Mouse (Mus musculus): ENCODE measurements around the gene Cuedc1.

Gene Cuedc1

GRCm38 (mm10) chr11:88086737-88087627, 10.9 kb upstream of the Cuedc1 start:
- DNase-seq = peak; percentile 92 to 97

- no peak for DNase-seq
Observed at GRCm38 (mm10) chr11:88089150-88089549, 8.7 kb upstream of the Cuedc1 start.

GRCm38 (mm10) chr11:88090293-88090692, 7.6 kb upstream of the Cuedc1 start:
- DNase-seq = no peak

- no peak for DNase-seq
Observed at GRCm38 (mm10) chr11:88091949-88092348, 5.9 kb upstream of the Cuedc1 start.

DNA sequence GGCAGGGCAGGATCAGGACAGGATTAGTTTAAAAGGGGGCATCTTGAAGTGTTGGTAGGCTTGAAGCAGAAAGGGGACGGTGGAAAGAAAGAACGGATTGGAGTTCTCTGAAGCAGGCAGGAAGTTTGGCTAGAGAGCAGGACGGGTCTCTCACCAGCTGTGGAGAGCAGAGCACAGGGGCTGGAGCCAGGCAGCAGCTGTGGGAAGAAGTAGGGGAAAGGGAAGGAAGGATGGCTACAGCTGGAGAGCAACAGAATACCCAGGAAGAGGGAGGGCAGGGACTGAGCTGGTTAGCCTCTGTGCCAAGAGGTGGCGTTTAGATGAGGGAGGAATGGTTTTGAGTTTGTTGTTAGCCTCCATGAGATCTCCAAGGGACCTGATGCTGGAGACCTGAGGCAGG, 685 bp upstream of the Cuedc1 start:
- DNase-seq = no peak

DNA sequence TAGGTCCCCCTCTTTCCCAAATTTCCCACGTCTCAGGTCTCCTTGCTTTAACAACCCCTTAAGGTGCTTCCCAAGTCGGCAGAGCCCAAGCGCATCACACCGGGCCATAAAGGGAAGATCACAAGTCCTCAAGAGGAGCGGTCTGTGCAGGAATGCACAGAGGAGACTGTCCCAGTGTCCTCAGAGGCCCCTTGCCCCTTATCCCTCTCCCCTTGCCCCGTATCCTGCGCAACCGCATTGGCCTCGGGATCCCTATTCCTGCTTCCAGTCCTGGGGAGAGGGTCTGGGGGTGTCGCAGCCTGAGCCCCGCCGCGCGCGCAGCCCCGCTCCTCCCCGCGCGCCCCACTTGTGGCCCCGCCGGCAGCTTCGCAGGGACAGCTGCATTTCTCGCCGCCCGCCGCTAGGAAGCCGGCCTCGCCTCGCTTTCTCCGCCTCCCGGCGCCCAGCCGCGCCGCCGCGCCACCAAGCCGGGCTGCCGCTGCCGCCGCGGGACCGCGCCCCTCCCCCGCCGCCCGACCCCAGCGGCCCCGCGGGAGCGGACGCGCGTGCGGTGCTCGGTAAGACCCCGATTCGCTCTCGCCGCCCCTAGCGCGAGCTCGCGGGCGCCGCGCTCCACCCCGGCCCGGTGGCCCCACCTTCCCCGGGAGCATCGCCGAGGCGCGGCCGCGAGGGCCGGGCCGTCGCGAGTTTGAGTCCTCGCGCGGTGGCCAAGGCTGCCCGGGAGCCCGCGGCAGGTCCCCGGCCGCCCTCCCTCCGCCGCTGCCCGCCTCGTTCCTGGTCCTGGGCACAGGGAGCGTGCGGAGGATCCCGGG, 1.1 kb downstream of the Cuedc1 start:
- peak; percentile 88 for DNase-seq

DNA sequence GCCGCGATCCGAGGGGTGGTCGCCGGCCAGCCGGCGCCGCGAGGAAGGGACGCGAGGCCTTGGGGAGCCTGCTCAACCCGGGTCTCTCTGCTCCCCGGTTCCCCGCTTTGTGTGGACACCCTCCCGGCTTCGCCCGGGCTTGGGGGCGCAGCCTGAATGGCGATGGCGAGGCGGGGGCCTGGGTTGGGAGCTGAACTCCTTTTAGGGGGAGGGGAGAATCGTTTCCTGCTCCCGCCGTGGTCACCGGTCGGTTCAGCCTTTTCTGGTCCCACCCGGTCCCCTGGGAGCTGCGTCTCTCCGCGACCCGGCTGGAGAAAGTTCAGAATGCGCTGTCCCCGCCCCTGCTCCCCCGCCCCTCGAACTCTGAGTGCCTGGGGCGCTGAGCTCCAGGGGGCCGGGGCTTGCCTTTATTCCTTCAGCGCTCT, 1.8 kb downstream of the Cuedc1 start:
- DNase-seq = peak in 1 of 2 experiments; percentile 57

DNA sequence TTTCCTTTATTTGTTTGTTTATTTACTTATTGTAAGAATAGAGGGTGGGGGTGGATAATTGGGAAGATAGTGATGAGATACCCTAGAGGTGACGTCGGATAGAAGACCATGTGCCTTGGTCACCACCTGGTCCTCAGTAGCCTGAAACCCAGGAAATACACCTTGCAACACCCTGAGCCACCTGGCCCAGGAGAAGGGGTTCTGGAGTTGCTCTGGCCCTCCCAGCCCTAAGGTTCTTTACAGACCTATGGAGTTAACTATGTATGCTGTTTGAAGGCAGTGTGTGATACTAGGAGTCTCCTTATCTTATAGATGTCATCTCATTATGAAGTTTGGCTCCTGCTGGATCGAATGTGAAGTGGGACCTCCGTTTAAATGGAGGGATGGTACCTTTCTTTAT, 2.3 kb downstream of the Cuedc1 start:
- DNase-seq = no peak

- no peak for DNase-seq
Observed at GRCm38 (mm10) chr11:88103214-88103941, 5.5 kb downstream of the Cuedc1 start.

- DNase-seq = no peak
Observed at GRCm38 (mm10) chr11:88105494-88106291, 7.8 kb downstream of the Cuedc1 start.

- DNase-seq = no peak
Observed at GRCm38 (mm10) chr11:88106292-88106554, 8.4 kb downstream of the Cuedc1 start.

DNA sequence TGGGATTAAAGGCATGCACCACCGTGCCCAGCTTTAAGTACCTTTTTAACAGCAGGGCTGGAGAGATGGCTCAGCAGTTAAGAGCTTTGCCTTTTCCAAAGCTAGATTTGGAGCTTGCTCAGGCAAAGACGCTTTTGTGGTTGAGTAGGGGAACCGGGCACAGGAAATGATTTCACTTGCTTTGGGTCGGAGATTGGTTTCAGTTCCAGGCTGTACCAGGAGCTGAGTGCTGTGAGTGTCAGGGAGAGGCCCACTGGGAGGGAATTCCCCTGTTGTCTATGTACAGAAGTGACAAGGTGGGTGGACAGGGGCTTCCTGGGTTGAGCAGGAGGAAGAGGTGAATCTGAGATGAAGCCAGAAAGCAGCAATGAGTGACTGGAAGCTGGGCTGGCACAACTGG, 9.5 kb downstream of the Cuedc1 start:
- no peak for DNase-seq

GRCm38 (mm10) chr11:88110031-88110594, 12.3 kb downstream of the Cuedc1 start:
- no peak for DNase-seq

- no peak for DNase-seq
Observed at GRCm38 (mm10) chr11:88112078-88112477, 14.2 kb downstream of the Cuedc1 start.

GRCm38 (mm10) chr11:88112677-88113333, 14.9 kb downstream of the Cuedc1 start:
- no peak for DNase-seq

DNA sequence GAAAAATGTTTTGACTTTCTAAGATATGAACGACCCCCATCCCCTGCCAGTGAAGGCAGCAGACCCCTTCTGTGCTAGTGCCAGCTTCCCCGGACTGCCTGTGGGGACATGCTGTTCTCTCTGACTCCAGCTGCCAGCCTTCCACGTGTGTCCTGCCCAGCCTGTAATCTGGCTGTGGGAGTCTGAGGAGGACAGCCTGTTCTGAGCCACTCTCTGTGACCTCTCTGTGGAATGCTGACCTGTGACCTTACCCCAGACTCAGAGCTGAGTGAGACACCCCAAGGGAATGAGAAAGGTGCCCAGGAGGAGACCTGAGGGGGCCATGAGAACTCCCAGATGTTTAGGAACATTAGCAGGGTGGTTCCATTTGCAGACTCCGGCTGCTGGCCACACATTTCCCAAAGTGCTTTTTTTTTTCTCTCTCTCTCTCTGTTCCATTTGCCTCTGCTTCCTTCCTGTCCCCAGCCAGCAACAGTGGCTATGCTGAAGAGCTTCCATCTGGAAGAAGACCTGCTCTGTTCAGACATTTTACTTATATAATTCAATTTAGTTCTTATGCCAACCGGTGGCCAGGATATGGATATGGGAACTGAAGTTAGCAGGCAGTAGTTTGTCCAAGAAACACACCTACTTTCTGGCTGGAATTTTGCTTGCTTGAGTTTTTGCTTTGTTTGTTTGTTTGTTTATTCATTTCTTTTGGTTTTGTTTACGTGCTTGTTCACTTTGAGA, 15.8 kb downstream of the Cuedc1 start:
- no peak for DNase-seq

GRCm38 (mm10) chr11:88114871-88115301, 17.0 kb downstream of the Cuedc1 start:
- DNase-seq = peak in 1 of 2 experiments; percentile 36

DNA sequence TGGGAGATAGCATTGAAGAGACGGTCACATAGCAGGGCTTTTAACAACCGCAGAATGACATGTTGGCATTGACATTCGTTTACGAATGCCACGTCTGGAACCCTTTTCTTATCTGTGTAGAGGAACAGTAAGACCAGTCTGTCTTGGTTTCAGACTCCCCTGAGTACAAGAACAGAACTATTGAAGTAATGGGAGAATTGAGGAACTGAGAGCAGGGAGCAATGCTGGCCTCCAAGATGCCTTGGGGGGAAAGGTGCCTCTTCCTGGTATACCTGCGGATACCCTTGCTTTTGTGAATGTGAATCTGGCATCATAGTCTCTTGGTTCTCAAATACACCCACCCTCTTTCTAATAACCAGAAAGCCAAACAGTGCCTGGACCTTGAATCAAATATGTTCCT, 18.7 kb downstream of the Cuedc1 start:
- no peak for DNase-seq

- no peak for DNase-seq
Observed at GRCm38 (mm10) chr11:88117356-88118090, 19.7 kb downstream of the Cuedc1 start.

DNA sequence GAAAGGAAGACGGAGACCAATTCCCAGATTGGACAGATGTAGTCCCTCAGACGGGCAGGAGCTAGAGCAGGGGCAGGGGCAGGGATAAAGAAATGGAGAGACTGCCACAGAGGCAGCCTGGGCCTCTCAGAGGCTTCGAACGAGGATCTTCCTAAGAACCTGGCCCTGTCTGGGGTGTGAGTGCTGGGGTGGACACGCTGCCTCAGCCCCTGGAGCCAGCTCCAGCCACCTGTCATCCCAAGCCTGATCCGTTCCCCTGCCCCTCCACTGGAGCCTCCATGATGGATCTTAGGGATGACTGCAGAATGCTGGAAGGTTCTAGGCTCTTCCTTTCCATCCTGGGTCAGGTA, 20.2 kb downstream of the Cuedc1 start:
- peak in 1 of 2 experiments; percentile 17 for DNase-seq

All from cerebellum, postnatal 25 days (tissue).